10 mouse cellular contexts compared by ENCODE assay signal in genomic region chr17:34555483-34555882, GRCm38 (mm10). TPM values are rescaled to one million over a fixed set of nuclear protein-coding genes. Genes with fewer than 3 reads are reported as not detected.
DNase-seq lines count a peak whose midpoint lies in the region; ATAC-seq and TF ChIP-seq lines count a peak whose summit lies in the region.
"Had no signal": no experiment of that assay in that cellular context is flagged by ENCODE, and none has a peak within 500 bp of the region (broad histone marks: within the 10 kb centered on the region; RNA-seq: fewer than 3 reads in every experiment).

No protein-coding gene starts in this region.

- TF ChIP-seq CTCF in heart, postnatal 0 days (IDR thresholded peaks at IDR 0.05; ENCODE audit: low read depth) = peak; percentile 96
- TF ChIP-seq CTCF in spleen, adult 2 months (IDR thresholded peaks at IDR 0.05; ENCODE audit: extremely low read depth, insufficient read depth, insufficient read length, insufficient replicate concordance) = peak; percentile 83; the same call in 1 of the 2 replicates

- H3K9me3 ChIP-seq in hindbrain, embryonic 14.5 days (ENCODE audit: control insufficient read depth, low read length) = no peaks in the 10 kb centered on the region
- H3K9me3 ChIP-seq in hindbrain, embryonic 12.5 days (replicated peaks) = no peaks in the 10 kb centered on the region
- no peaks in the 10 kb centered on the region for H3K9me3 ChIP-seq in embryonic facial prominence, embryonic 10.5 days
- H3K9me3 ChIP-seq in heart, postnatal 0 days (replicated peaks; ENCODE audit: control insufficient read depth, low read length) = no peaks in the 10 kb centered on the region

- no peak for TF ChIP-seq POLR2A in spleen, adult 2 months (IDR thresholded peaks at IDR 0.05; ENCODE audit: low read depth, low read length)

- no peak overlapping the region for H3K9ac ChIP-seq in hindbrain, embryonic 14.5 days
- no peak overlapping the region for H3K9ac ChIP-seq in hindbrain, embryonic 12.5 days
- no peak overlapping the region for H3K9ac ChIP-seq in heart, postnatal 0 days (replicated peaks; ENCODE audit: low read depth, low read length)

- no peak overlapping the region for H3K4me3 ChIP-seq in hindbrain, embryonic 14.5 days (replicated peaks; ENCODE audit: low read length)
- no peak overlapping the region for H3K4me3 ChIP-seq in hindbrain, embryonic 12.5 days
- H3K4me3 ChIP-seq in embryonic facial prominence, embryonic 10.5 days = no peak overlapping the region
- no peak overlapping the region for H3K4me3 ChIP-seq in heart, postnatal 0 days (ENCODE audit: low read depth, low read length)
- no peak overlapping the region for H3K4me3 ChIP-seq in spleen, adult 2 months (ENCODE audit: extremely low read depth, insufficient read depth, insufficient read length)

- TF ChIP-seq EP300 in heart, postnatal 0 days (IDR thresholded peaks at IDR 0.05; ENCODE audit: low read depth) = no peak

- peak; percentile 70 for DNase-seq in hindbrain, embryonic 14.5 days (ENCODE audit: low spot score)
- peak; percentile 87 to 90 for DNase-seq in adrenal gland, postnatal 36 days
- peak; percentile 80 for DNase-seq in embryonic facial prominence, embryonic 10.5 days (ENCODE audit: low spot score)
- peak; percentile 54 for DNase-seq in heart, postnatal 0 days (ENCODE audit: low spot score)
- DNase-seq in layer of hippocampus, adult 9-10 months (ENCODE audit: low spot score) = peak; percentile 64
- DNase-seq in lung, postnatal 4 days = peak; percentile 76 to 87
- DNase-seq in spleen, adult 2 months (ENCODE audit: low read depth in 1 of 2, low spot score in 2 of 2) = peak; percentile 53 to 78

- H3K4me1 ChIP-seq in hindbrain, embryonic 14.5 days (replicated peaks; ENCODE audit: control insufficient read depth, insufficient read depth, low read length) = no peaks in the 10 kb centered on the region
- no peaks in the 10 kb centered on the region for H3K4me1 ChIP-seq in hindbrain, embryonic 12.5 days
- H3K4me1 ChIP-seq in embryonic facial prominence, embryonic 10.5 days = no peaks in the 10 kb centered on the region
- H3K4me1 ChIP-seq in heart, postnatal 0 days (ENCODE audit: control insufficient read depth, insufficient read depth) = no peaks in the 10 kb centered on the region
- no peaks in the 10 kb centered on the region for H3K4me1 ChIP-seq in spleen, adult 2 months (ENCODE audit: control insufficient read depth, insufficient read depth, insufficient read length)

- no peaks in the 10 kb centered on the region for H3K27me3 ChIP-seq in hindbrain, embryonic 14.5 days (ENCODE audit: control insufficient read depth, insufficient read depth, low read length)
- H3K27me3 ChIP-seq in hindbrain, embryonic 12.5 days = no peaks in the 10 kb centered on the region
- H3K27me3 ChIP-seq in embryonic facial prominence, embryonic 10.5 days (replicated peaks; ENCODE audit: low read depth, poor library complexity, severe bottlenecking) = 0 out of 2 replicates have a peak, but pooled peaks cover 3% of the 10 kb centered on the region
- H3K27me3 ChIP-seq in heart, postnatal 0 days (ENCODE audit: control insufficient read depth, insufficient read depth, low read length) = no peaks in the 10 kb centered on the region
- H3K27me3 ChIP-seq in spleen, adult 2 months (ENCODE audit: control insufficient read depth, insufficient read depth, low read length) = no peaks in the 10 kb centered on the region

- 21% methylated on average over 5 of the region's 5 CpGs for WGBS in hindbrain, embryonic 14.5 days
- 26% methylated on average over 5 of the region's 5 CpGs for WGBS in hindbrain, embryonic 12.5 days
- 32% methylated on average over 5 of the region's 5 CpGs for WGBS in embryonic facial prominence, embryonic 10.5 days
- WGBS in heart, postnatal 0 days = 17% methylated on average over 5 of the region's 5 CpGs
- WGBS in spleen, adult 2 months = 12% methylated on average over 5 of the region's 5 CpGs

- H3K36me3 ChIP-seq in hindbrain, embryonic 14.5 days (replicated peaks; ENCODE audit: control insufficient read depth, insufficient read depth) = no peaks in the 10 kb centered on the region
- H3K36me3 ChIP-seq in hindbrain, embryonic 12.5 days = no peaks in the 10 kb centered on the region
- H3K36me3 ChIP-seq in embryonic facial prominence, embryonic 10.5 days (replicated peaks) = no peaks in the 10 kb centered on the region
- H3K36me3 ChIP-seq in heart, postnatal 0 days (replicated peaks; ENCODE audit: control insufficient read depth, insufficient read depth, low read length) = no peaks in the 10 kb centered on the region
- no peaks in the 10 kb centered on the region for H3K36me3 ChIP-seq in spleen, adult 2 months (ENCODE audit: control insufficient read depth, insufficient read depth, low read length)

- ATAC-seq in hindbrain, embryonic 14.5 days (ENCODE audit: low FRiP score) = no peak
- no peak for ATAC-seq in hindbrain, embryonic 12.5 days (ENCODE audit: low FRiP score)
- ATAC-seq in heart, postnatal 0 days (ENCODE audit: insufficient read depth, low read depth) = no peak

- no peak overlapping the region for H3K27ac ChIP-seq in hindbrain, embryonic 14.5 days
- H3K27ac ChIP-seq in hindbrain, embryonic 12.5 days = no peak overlapping the region
- no peak overlapping the region for H3K27ac ChIP-seq in embryonic facial prominence, embryonic 10.5 days (replicated peaks)
- no peak overlapping the region for H3K27ac ChIP-seq in heart, postnatal 0 days (ENCODE audit: low read depth)
- H3K27ac ChIP-seq in spleen, adult 2 months (ENCODE audit: insufficient read depth, low read length) = no peak overlapping the region

- no peak overlapping the region for H3K4me2 ChIP-seq in hindbrain, embryonic 14.5 days (replicated peaks)
- no peak overlapping the region for H3K4me2 ChIP-seq in hindbrain, embryonic 12.5 days (replicated peaks)
- no peak overlapping the region for H3K4me2 ChIP-seq in heart, postnatal 0 days (ENCODE audit: low read depth, low read length)

RNA-seq across cellular contexts. Expression of gene Notch4, which starts 8.6 kb away (rescaled TPM):
- 11.1 and 12.1 TPM in 2 replicates for polyA plus RNA-seq in hindbrain, embryonic 14.5 days (2014; fragmentation: Nextera tagmentation; extraction: Ambion mirVana)
- 8.9 and 13.1 TPM in 2 replicates for polyA plus RNA-seq in hindbrain, embryonic 12.5 days (2016; fragmentation: Nextera tagmentation; extraction: Ambion mirVana)
- total RNA-seq in adrenal gland, postnatal 36 days (2021) = 10 to 100 TPM; 20.1 to 37.0 TPM
- polyA plus RNA-seq in embryonic facial prominence, embryonic 10.5 days (2016; fragmentation: Nextera tagmentation; extraction: Ambion mirVana) = 5.4 and 6.6 TPM in 2 replicates
- 40.7 and 43.2 TPM in 2 replicates for total RNA-seq in heart, postnatal 0 days (2014; rRNA removed; ENCODE audit: low replicate concordance)
- polyA plus RNA-seq in heart, postnatal 0 days (2015; fragmentation: Nextera tagmentation; extraction: Ambion mirVana) = 6.3 and 6.8 TPM in 2 replicates
- polyA plus RNA-seq in spleen, adult 2 months (2012; rRNA removed) = 9.6 and 12.7 TPM in 2 replicates

RNA-seq across cellular contexts. Expression of gene Gpsm3, which starts 34.1 kb away (rescaled TPM):
- 4.2 and 4.7 TPM in 2 replicates for polyA plus RNA-seq in hindbrain, embryonic 14.5 days (2014; fragmentation: Nextera tagmentation; extraction: Ambion mirVana)
- 3.5 and 4.3 TPM in 2 replicates for polyA plus RNA-seq in hindbrain, embryonic 12.5 days (2016; fragmentation: Nextera tagmentation; extraction: Ambion mirVana)
- 1 to 10 TPM; 5.2 to 6.2 TPM for total RNA-seq in adrenal gland, postnatal 36 days (2021)
- 9.4 and 10.1 TPM in 2 replicates for polyA plus RNA-seq in embryonic facial prominence, embryonic 10.5 days (2016; fragmentation: Nextera tagmentation; extraction: Ambion mirVana)
- total RNA-seq in heart, postnatal 0 days (2014; rRNA removed; ENCODE audit: low replicate concordance) = 0.53 and 3.1 TPM in 2 replicates
- polyA plus RNA-seq in heart, postnatal 0 days (2015; fragmentation: Nextera tagmentation; extraction: Ambion mirVana) = 5.9 and 6.0 TPM in 2 replicates
- polyA plus RNA-seq in spleen, adult 2 months (2012; rRNA removed) = 68.8 and 91.0 TPM in 2 replicates

RNA-seq across cellular contexts. Expression of gene Pbx2, which starts 35.6 kb away (rescaled TPM):
- 7.1 and 10.5 TPM in 2 replicates for polyA plus RNA-seq in hindbrain, embryonic 14.5 days (2014; fragmentation: Nextera tagmentation; extraction: Ambion mirVana)
- polyA plus RNA-seq in hindbrain, embryonic 12.5 days (2016; fragmentation: Nextera tagmentation; extraction: Ambion mirVana) = 17.9 and 18.7 TPM in 2 replicates
- total RNA-seq in adrenal gland, postnatal 36 days (2021) = 10 to 100 TPM; 34.7 to 41.4 TPM
- polyA plus RNA-seq in embryonic facial prominence, embryonic 10.5 days (2016; fragmentation: Nextera tagmentation; extraction: Ambion mirVana) = 18.2 and 19.5 TPM in 2 replicates
- total RNA-seq in heart, postnatal 0 days (2014; rRNA removed; ENCODE audit: low replicate concordance) = 42.6 and 59.1 TPM in 2 replicates
- 3.3 and 4.4 TPM in 2 replicates for polyA plus RNA-seq in heart, postnatal 0 days (2015; fragmentation: Nextera tagmentation; extraction: Ambion mirVana)
- polyA plus RNA-seq in spleen, adult 2 months (2012; rRNA removed) = 60.4 and 69.5 TPM in 2 replicates

RNA-seq across cellular contexts. Expression of gene Btnl6, which starts 38.3 kb away (rescaled TPM):
- polyA plus RNA-seq in hindbrain, embryonic 14.5 days (2014; fragmentation: Nextera tagmentation; extraction: Ambion mirVana) = not detected in 2 replicates
- not detected in 2 replicates for polyA plus RNA-seq in hindbrain, embryonic 12.5 days (2016; fragmentation: Nextera tagmentation; extraction: Ambion mirVana)
- not detected for total RNA-seq in adrenal gland, postnatal 36 days (2021)
- polyA plus RNA-seq in embryonic facial prominence, embryonic 10.5 days (2016; fragmentation: Nextera tagmentation; extraction: Ambion mirVana) = not detected in 2 replicates
- not detected in 2 replicates for total RNA-seq in heart, postnatal 0 days (2014; rRNA removed; ENCODE audit: low replicate concordance)
- not detected in 2 replicates for polyA plus RNA-seq in heart, postnatal 0 days (2015; fragmentation: Nextera tagmentation; extraction: Ambion mirVana)
- 0.55 and 0.68 TPM in 2 replicates for polyA plus RNA-seq in spleen, adult 2 months (2012; rRNA removed)
- total RNA-seq: adrenal gland, postnatal 4 days had no signal
- polyA plus RNA-seq: neural tube, embryonic 14.5 days had no signal

RNA-seq across cellular contexts. Expression of gene Ager, which starts 42.2 kb away (rescaled TPM):
- polyA plus RNA-seq in hindbrain, embryonic 14.5 days (2014; fragmentation: Nextera tagmentation; extraction: Ambion mirVana) = 1.1 and 1.4 TPM in 2 replicates
- 1.9 and 2.9 TPM in 2 replicates for polyA plus RNA-seq in hindbrain, embryonic 12.5 days (2016; fragmentation: Nextera tagmentation; extraction: Ambion mirVana)
- total RNA-seq in adrenal gland, postnatal 36 days (2021) = under 1 TPM; 0.82 to 0.99 TPM
- polyA plus RNA-seq in embryonic facial prominence, embryonic 10.5 days (2016; fragmentation: Nextera tagmentation; extraction: Ambion mirVana) = 2.6 and 3.6 TPM in 2 replicates
- 2.7 and 5.8 TPM in 2 replicates for total RNA-seq in heart, postnatal 0 days (2014; rRNA removed; ENCODE audit: low replicate concordance)
- 0.85 and 1.9 TPM in 2 replicates for polyA plus RNA-seq in heart, postnatal 0 days (2015; fragmentation: Nextera tagmentation; extraction: Ambion mirVana)
- 5.2 and 5.3 TPM in 2 replicates for polyA plus RNA-seq in spleen, adult 2 months (2012; rRNA removed)
